Mouse (Mus musculus) testis, adult 2 months (tissue): ENCODE measurements at regions not wholly inside any gene's neighbourhood (a gene's known extent, or its start where the extent isn't known, plus 50 kb on each side); places are given as distances from the start of the nearest gene placed in this dataset.

Experiments
- CTCF ChIP-seq: fragments of 200-500 bp; IDR thresholded peaks from 2 replicates; pipeline ENCODE4 v1.5.1; 2012; ENCODE audit warnings: low read depth, mild to moderate bottlenecking, inconsistent platforms, low read length, moderate library complexity; ENCODE audit not compliant: control insufficient read depth, insufficient read depth, insufficient replicate concordance
- POLR2A ChIP-seq: fragments of 200-500 bp; IDR thresholded peaks from 2 replicates; pipeline ENCODE4 v1.6.1; 2012; ENCODE audit warnings: low read depth, mild to moderate bottlenecking, inconsistent platforms, low read length, moderate library complexity; ENCODE audit not compliant: control insufficient read depth

DNA sequence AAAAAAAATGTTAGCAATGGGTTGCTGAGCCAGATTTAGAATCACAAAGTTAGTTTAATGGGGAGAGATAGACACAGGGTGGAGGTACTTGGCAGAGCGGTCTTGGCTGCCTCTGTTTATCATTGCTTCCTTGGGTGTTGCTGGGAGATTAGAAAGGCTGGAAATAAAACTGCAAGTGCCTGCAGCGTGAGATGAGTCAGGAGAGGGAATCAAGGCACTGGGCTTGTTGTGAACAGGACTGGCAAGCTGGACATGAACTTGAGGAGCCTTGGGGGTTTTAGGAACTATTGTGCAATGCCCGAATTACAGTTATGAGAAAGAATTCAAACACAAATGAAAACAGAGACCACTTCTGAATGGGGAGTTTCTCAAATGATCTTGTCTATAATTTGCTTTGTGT lies 102.8 kb downstream of the Tmx1 start:
- no peak for TF ChIP-seq POLR2A
- TF ChIP-seq CTCF = no peak
